Mouse (Mus musculus): Measurements from ENCODE around the gene Gm42669. TPM values are rescaled to one million over a fixed set of nuclear protein-coding genes. Genes with fewer than 3 reads are reported as not detected.

The Gm42669 gene
- polyA plus RNA-seq, 1 experiment from 2014 or later = 0.36 TPM

- Histone ChIP-seq H3K27ac (ENCODE audit: low read length) (no peak overlapping the region), H3K4me2 (ENCODE audit: low read depth, low read length) (no peak overlapping the region), H3K4me1 (replicated peaks; ENCODE audit: control insufficient read depth, insufficient read depth, low read length) (no peaks in the 10 kb centered on the region), H3K36me3 (ENCODE audit: control insufficient read depth, insufficient read depth, low read length) (peaks cover 3% of the 10 kb centered on the region), H3K4me3 (ENCODE audit: low read length) (no peak overlapping the region), H3K27me3 (ENCODE audit: control insufficient read depth, insufficient read depth, low read depth, low read length) (no peaks in the 10 kb centered on the region), H3K9me3 (ENCODE audit: control insufficient read depth, low read length) (peaks cover 3% of the 10 kb centered on the region; the same call in 1 of the 2 replicates), H3K9ac (ENCODE audit: low read length) (no peak overlapping the region)
- 97% methylated on average over 5 of the region's 5 CpGs for WGBS
- no peak for ATAC-seq (ENCODE audit: low read depth)
Observed at GRCm38 (mm10) chr5:107494759-107495158, 12.7 kb upstream of the Gm42669 start.

DNA sequence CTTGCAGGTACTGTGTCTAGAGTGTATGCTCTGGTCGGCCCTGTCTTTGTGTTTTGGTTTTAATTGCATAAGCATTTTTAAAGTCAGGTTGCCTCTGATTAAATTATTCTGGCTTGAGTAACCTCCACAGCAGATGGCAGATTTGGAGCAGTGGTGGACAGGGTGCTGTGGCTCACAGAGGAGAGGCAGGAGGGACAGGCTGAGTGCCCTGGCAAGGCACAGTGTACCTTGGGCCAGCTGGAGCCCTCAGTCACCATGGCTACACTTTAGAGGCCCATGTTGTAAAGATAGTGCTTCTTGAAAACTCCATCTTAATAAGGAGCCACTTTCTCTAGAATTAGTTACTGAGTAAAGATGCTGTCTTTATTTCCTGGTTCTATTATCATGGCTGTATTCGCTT, 11.4 kb upstream of the Gm42669 start:
- Histone ChIP-seq H3K4me1 (replicated peaks; ENCODE audit: control insufficient read depth, insufficient read depth, low read length) (no peaks in the 10 kb centered on the region), H3K9ac (ENCODE audit: low read length) (no peak overlapping the region), H3K4me2 (ENCODE audit: low read depth, low read length) (no peak overlapping the region), H3K27ac (ENCODE audit: low read length) (no peak overlapping the region), H3K36me3 (ENCODE audit: control insufficient read depth, insufficient read depth, low read length) (peaks cover 3% of the 10 kb centered on the region), H3K27me3 (ENCODE audit: control insufficient read depth, insufficient read depth, low read depth, low read length) (no peaks in the 10 kb centered on the region), H3K9me3 (ENCODE audit: control insufficient read depth, low read length) (peaks cover 3% of the 10 kb centered on the region; the same call in 1 of the 2 replicates), H3K4me3 (ENCODE audit: low read length) (no peak overlapping the region)
- no peak for ATAC-seq (ENCODE audit: low read depth)
- WGBS = 86% methylated on average over 2 of the region's 2 CpGs

- peaks cover 3% of the 10 kb centered on the region for H3K36me3 ChIP-seq (ENCODE audit: control insufficient read depth, insufficient read depth, low read length)
- no peak overlapping the region for H3K27ac ChIP-seq (ENCODE audit: low read length)
- no peak overlapping the region for H3K4me2 ChIP-seq (ENCODE audit: low read depth, low read length)
- no peak for ATAC-seq (ENCODE audit: low read depth)
- no peak overlapping the region for H3K9ac ChIP-seq (ENCODE audit: low read length)
- WGBS = 66% methylated on average over 10 of the region's 10 CpGs
- H3K4me1 ChIP-seq (replicated peaks; ENCODE audit: control insufficient read depth, insufficient read depth, low read length) = no peaks in the 10 kb centered on the region
- no peak overlapping the region for H3K4me3 ChIP-seq (ENCODE audit: low read length)
- no peaks in the 10 kb centered on the region for H3K27me3 ChIP-seq (ENCODE audit: control insufficient read depth, insufficient read depth, low read depth, low read length)
- H3K9me3 ChIP-seq (ENCODE audit: control insufficient read depth, low read length) = peaks cover 3% of the 10 kb centered on the region; the same call in 1 of the 2 replicates
Observed at GRCm38 (mm10) chr5:107497519-107498501, 9.6 kb upstream of the Gm42669 start.

- peaks cover 3% of the 10 kb centered on the region for H3K36me3 ChIP-seq (ENCODE audit: control insufficient read depth, insufficient read depth, low read length)
- H3K9me3 ChIP-seq (ENCODE audit: control insufficient read depth, low read length) = peaks cover 3% of the 10 kb centered on the region; the same call in 1 of the 2 replicates
- H3K27ac ChIP-seq (ENCODE audit: low read length) = no peak overlapping the region
- no peak for ATAC-seq (ENCODE audit: low read depth)
- H3K27me3 ChIP-seq (ENCODE audit: control insufficient read depth, insufficient read depth, low read depth, low read length) = no peaks in the 10 kb centered on the region
- H3K4me1 ChIP-seq (replicated peaks; ENCODE audit: control insufficient read depth, insufficient read depth, low read length) = no peaks in the 10 kb centered on the region
- H3K4me3 ChIP-seq (ENCODE audit: low read length) = no peak overlapping the region
- no peak overlapping the region for H3K9ac ChIP-seq (ENCODE audit: low read length)
- WGBS = 70% methylated on average over 5 of the region's 5 CpGs
- H3K4me2 ChIP-seq (ENCODE audit: low read depth, low read length) = no peak overlapping the region
Observed at GRCm38 (mm10) chr5:107498806-107499310, 8.6 kb upstream of the Gm42669 start.

DNA sequence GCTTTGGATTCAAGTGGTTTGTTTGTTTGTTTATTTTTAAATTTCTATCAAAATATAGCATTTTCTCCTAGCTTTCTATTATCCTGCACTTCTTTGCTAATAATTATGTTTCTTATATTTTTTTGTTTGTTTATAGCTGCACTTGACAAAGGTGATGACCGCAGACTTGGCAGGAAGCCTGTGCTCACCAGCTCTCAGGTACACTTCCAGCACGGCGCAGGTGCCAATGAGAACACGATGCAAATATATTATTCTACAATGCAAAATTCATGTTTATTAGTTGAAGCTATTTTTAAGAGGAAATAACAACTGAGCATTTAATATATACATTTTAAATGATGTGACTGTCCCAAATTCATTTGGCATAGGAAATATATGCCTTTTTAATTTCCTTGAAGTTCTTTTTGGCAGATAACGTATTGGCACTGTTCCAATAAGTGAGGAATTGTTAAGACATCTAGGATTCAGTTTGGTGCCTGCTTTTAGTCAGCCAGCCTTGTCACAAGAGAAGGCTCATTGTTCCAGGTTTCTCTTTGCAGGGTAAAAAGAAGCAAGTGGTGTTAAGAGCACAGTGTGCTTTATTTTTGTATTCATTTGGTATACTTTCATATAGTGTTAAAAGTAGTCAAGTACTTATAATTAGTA, 7.4 kb upstream of the Gm42669 start:
- Histone ChIP-seq H3K27me3 (ENCODE audit: control insufficient read depth, insufficient read depth, low read depth, low read length) (no peaks in the 10 kb centered on the region), H3K9me3 (ENCODE audit: control insufficient read depth, low read length) (no peaks in the 10 kb centered on the region), H3K36me3 (ENCODE audit: control insufficient read depth, insufficient read depth, low read length) (no peaks in the 10 kb centered on the region), H3K9ac (ENCODE audit: low read length) (no peak overlapping the region), H3K4me1 (replicated peaks; ENCODE audit: control insufficient read depth, insufficient read depth, low read length) (no peaks in the 10 kb centered on the region), H3K4me2 (ENCODE audit: low read depth, low read length) (no peak overlapping the region), H3K27ac (ENCODE audit: low read length) (no peak overlapping the region), H3K4me3 (ENCODE audit: low read length) (no peak overlapping the region)
- no peak for ATAC-seq (ENCODE audit: low read depth)
- 75% methylated on average over 5 of the region's 5 CpGs for WGBS

- no peak overlapping the region for H3K27ac ChIP-seq (ENCODE audit: low read length)
- H3K4me3 ChIP-seq (ENCODE audit: low read length) = no peak overlapping the region
- H3K9me3 ChIP-seq (ENCODE audit: control insufficient read depth, low read length) = no peaks in the 10 kb centered on the region
- no peak overlapping the region for H3K4me2 ChIP-seq (ENCODE audit: low read depth, low read length)
- H3K4me1 ChIP-seq (replicated peaks; ENCODE audit: control insufficient read depth, insufficient read depth, low read length) = no peaks in the 10 kb centered on the region
- no peak overlapping the region for H3K9ac ChIP-seq (ENCODE audit: low read length)
- H3K27me3 ChIP-seq (ENCODE audit: control insufficient read depth, insufficient read depth, low read depth, low read length) = no peaks in the 10 kb centered on the region
- no peaks in the 10 kb centered on the region for H3K36me3 ChIP-seq (ENCODE audit: control insufficient read depth, insufficient read depth, low read length)
- WGBS = 65% methylated on average over 1 of the region's 1 CpGs
- no peak for ATAC-seq (ENCODE audit: low read depth)
Observed at GRCm38 (mm10) chr5:107500741-107501140, 6.7 kb upstream of the Gm42669 start.

DNA sequence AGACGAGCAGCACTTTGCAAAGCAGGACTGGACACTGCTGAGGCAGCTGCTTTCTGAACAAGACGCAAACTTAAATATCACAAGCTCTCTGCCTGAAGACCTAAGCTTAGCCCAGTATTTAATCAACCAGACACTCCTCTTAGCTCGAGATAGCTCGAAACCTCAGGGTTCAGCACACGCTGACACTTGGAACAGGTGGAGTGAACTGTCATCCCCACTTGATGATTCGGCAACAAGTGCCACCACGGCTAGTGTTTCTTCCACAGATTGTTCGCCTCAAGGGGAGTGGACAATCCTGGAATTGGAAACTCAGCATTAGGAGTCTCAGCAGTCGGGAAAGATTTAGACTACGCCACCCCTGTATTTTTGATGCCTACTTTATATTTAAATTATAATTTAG, 3.1 kb downstream of the Gm42669 start:
- H3K36me3 ChIP-seq (ENCODE audit: control insufficient read depth, insufficient read depth, low read length) = 0 out of 2 replicates have a peak, but pooled peaks cover 2% of the 10 kb centered on the region
- H3K4me3 ChIP-seq (ENCODE audit: low read length) = no peak overlapping the region
- no peak for ATAC-seq (ENCODE audit: low read depth)
- no peak overlapping the region for H3K27ac ChIP-seq (ENCODE audit: low read length)
- H3K4me2 ChIP-seq (ENCODE audit: low read depth, low read length) = no peak overlapping the region
- H3K27me3 ChIP-seq (ENCODE audit: control insufficient read depth, insufficient read depth, low read depth, low read length) = no peaks in the 10 kb centered on the region
- WGBS = 80% methylated on average over 10 of the region's 10 CpGs
- no peaks in the 10 kb centered on the region for H3K9me3 ChIP-seq (ENCODE audit: control insufficient read depth, low read length)
- H3K9ac ChIP-seq (ENCODE audit: low read length) = no peak overlapping the region
- 0 out of 2 replicates have a peak, but pooled peaks cover 2% of the 10 kb centered on the region for H3K4me1 ChIP-seq (replicated peaks; ENCODE audit: control insufficient read depth, insufficient read depth, low read length)

- ATAC-seq (ENCODE audit: low read depth) = no peak; the same call in 1 of the 2 replicates
- H3K4me2 ChIP-seq (ENCODE audit: low read depth, low read length) = no peak overlapping the region
- no peak overlapping the region for H3K4me3 ChIP-seq (ENCODE audit: low read length)
- H3K27ac ChIP-seq (ENCODE audit: low read length) = no peak overlapping the region
- H3K36me3 ChIP-seq (ENCODE audit: control insufficient read depth, insufficient read depth, low read length) = 0 out of 2 replicates have a peak, but pooled peaks cover 2% of the 10 kb centered on the region
- no peaks in the 10 kb centered on the region for H3K27me3 ChIP-seq (ENCODE audit: control insufficient read depth, insufficient read depth, low read depth, low read length)
- H3K9me3 ChIP-seq (ENCODE audit: control insufficient read depth, low read length) = no peaks in the 10 kb centered on the region
- WGBS = 29% methylated on average over 2 of the region's 2 CpGs
- 0 out of 2 replicates have a peak, but pooled peaks cover 2% of the 10 kb centered on the region for H3K4me1 ChIP-seq (replicated peaks; ENCODE audit: control insufficient read depth, insufficient read depth, low read length)
- no peak overlapping the region for H3K9ac ChIP-seq (ENCODE audit: low read length)
Observed at GRCm38 (mm10) chr5:107511326-107511725, 3.9 kb downstream of the Gm42669 start.

DNA sequence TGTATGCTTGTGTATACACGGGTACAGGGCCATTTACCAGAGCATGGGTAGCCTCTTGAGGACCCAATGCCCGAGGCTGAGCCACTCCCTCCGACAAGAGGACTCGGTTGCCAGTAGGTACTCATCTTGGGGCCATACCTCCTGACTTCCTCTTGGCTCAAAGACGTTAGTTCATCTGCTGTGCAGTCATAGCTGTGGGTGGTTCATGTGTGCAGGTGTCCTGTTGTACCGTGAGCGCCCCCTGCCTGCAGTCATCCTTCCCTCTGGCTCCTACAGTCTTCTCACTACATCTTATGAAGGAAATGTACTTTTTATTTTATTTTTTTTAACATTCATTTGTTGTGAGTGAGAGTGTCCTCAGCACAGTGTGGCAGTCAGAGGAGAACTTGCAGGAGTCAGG, 6.2 kb downstream of the Gm42669 start:
- 45% methylated on average over 7 of the region's 7 CpGs for WGBS
- 0 out of 2 replicates have a peak, but pooled peaks cover 2% of the 10 kb centered on the region for H3K4me1 ChIP-seq (replicated peaks; ENCODE audit: control insufficient read depth, insufficient read depth, low read length)
- H3K4me2 ChIP-seq (ENCODE audit: low read depth, low read length) = no peak overlapping the region
- H3K9me3 ChIP-seq (ENCODE audit: control insufficient read depth, low read length) = no peaks in the 10 kb centered on the region
- no peaks in the 10 kb centered on the region for H3K36me3 ChIP-seq (ENCODE audit: control insufficient read depth, insufficient read depth, low read length)
- H3K9ac ChIP-seq (ENCODE audit: low read length) = no peak overlapping the region
- peak; percentile 36; the same call in 1 of the 2 replicates for ATAC-seq (ENCODE audit: low read depth)
- no peak overlapping the region for H3K4me3 ChIP-seq (ENCODE audit: low read length)
- H3K27me3 ChIP-seq (ENCODE audit: control insufficient read depth, insufficient read depth, low read depth, low read length) = no peaks in the 10 kb centered on the region
- no peak overlapping the region for H3K27ac ChIP-seq (ENCODE audit: low read length)
